ENCODE assay signal across 14 mouse cellular contexts in genomic region chr3:40398184-40398583, GRCm38 (mm10).
A peak's percentile ranks its signal among the peaks of the same experiment; 100 is the strongest.
DNase-seq lines count a peak whose midpoint lies in the region; ATAC-seq and TF ChIP-seq lines count a peak whose summit lies in the region.
"Had no signal": no experiment of that assay in that cellular context is flagged by ENCODE, and none has a peak within 500 bp of the region (broad histone marks: within the 10 kb centered on the region; RNA-seq: fewer than 3 reads in every experiment).

No protein-coding gene starts in this region.

- TF ChIP-seq CTCF in kidney, adult 2 months (conservative IDR thresholded peaks at IDR 0.05; ENCODE audit: insufficient read depth, insufficient read length, low read depth, low read length), result no peak

- H3K4me3 ChIP-seq in kidney, adult 2 months (ENCODE audit: insufficient read depth, low read depth, low read length), result no peak overlapping the region
- no peak overlapping the region for H3K4me3 ChIP-seq in embryonic facial prominence, embryonic 14.5 days (ENCODE audit: low read depth, low read length)
- H3K4me3 ChIP-seq in intestine, embryonic 16.5 days (ENCODE audit: low read length), result no peak overlapping the region
- H3K4me3 ChIP-seq in neural tube, embryonic 11.5 days (ENCODE audit: low read depth, low read length), result no peak overlapping the region
- H3K4me3 ChIP-seq in forebrain, embryonic 13.5 days, result no peak overlapping the region
- H3K4me3 ChIP-seq: forebrain, embryonic 12.5 days; heart, embryonic 15.5 days; liver, embryonic 12.5 days had no signal

- no peak overlapping the region for H3K9ac ChIP-seq in embryonic facial prominence, embryonic 14.5 days (ENCODE audit: low read depth, low read length)
- H3K9ac ChIP-seq in intestine, embryonic 16.5 days (ENCODE audit: low read depth, low read length), result no peak overlapping the region
- H3K9ac ChIP-seq in neural tube, embryonic 11.5 days (ENCODE audit: low read length), result no peak overlapping the region
- no peak overlapping the region for H3K9ac ChIP-seq in forebrain, embryonic 13.5 days
- H3K9ac ChIP-seq: forebrain, embryonic 12.5 days; heart, embryonic 15.5 days; liver, embryonic 12.5 days had no signal

- no peak overlapping the region for H3K27ac ChIP-seq in kidney, adult 2 months (ENCODE audit: insufficient read depth, low read depth, low read length)
- H3K27ac ChIP-seq in embryonic facial prominence, embryonic 14.5 days (replicated peaks; ENCODE audit: low read depth, low read length), result no peak overlapping the region
- H3K27ac ChIP-seq in intestine, embryonic 16.5 days (ENCODE audit: low read length), result no peak overlapping the region
- no peak overlapping the region for H3K27ac ChIP-seq in neural tube, embryonic 11.5 days (ENCODE audit: low read depth, low read length)
- H3K27ac ChIP-seq in forebrain, embryonic 13.5 days, result no peak overlapping the region
- H3K27ac ChIP-seq: forebrain, embryonic 12.5 days; heart, embryonic 15.5 days; liver, embryonic 12.5 days had no signal

- DNase-seq in kidney, adult 2 months, result peak; percentile 9
- DNase-seq in kidney, adult 9 months, result no peak
- peak; percentile 50 for DNase-seq in embryonic facial prominence, embryonic 14.5 days (ENCODE audit: low spot score)
- DNase-seq in neural tube, embryonic 11.5 days (ENCODE audit: low spot score), result peak; percentile 37
- no peak for DNase-seq in spleen, adult 12 weeks (ENCODE audit: low spot score)
- DNase-seq in urinary bladder, adult 18-20 months (ENCODE audit: low spot score in 2 of 2), result no peak
- DNase-seq: gastrocnemius, postnatal 36 days had no signal

- no peak for ATAC-seq in embryonic facial prominence, embryonic 14.5 days (ENCODE audit: low read depth)
- ATAC-seq in intestine, embryonic 16.5 days, result no peak
- ATAC-seq in neural tube, embryonic 11.5 days (ENCODE audit: insufficient read depth, low FRiP score, low TSS enrichment), result no peak
- ATAC-seq in forebrain, embryonic 13.5 days, result no peak
- ATAC-seq: liver, embryonic 12.5 days; Patski had no signal

- H3K4me2 ChIP-seq in embryonic facial prominence, embryonic 14.5 days (ENCODE audit: low read depth, low read length), result peak overlapping the region; percentile 27
- H3K4me2 ChIP-seq in intestine, embryonic 16.5 days (ENCODE audit: low read depth, low read length), result peak overlapping the region; percentile 19
- no peak overlapping the region for H3K4me2 ChIP-seq in neural tube, embryonic 11.5 days (ENCODE audit: low read depth)
- no peak overlapping the region for H3K4me2 ChIP-seq in forebrain, embryonic 13.5 days
- H3K4me2 ChIP-seq: forebrain, embryonic 12.5 days; heart, embryonic 15.5 days; liver, embryonic 12.5 days had no signal

- WGBS in kidney, adult 2 months, result 13% methylated on average over 12 of the region's 12 CpGs
- 49% methylated on average over 12 of the region's 12 CpGs for WGBS in embryonic facial prominence, embryonic 14.5 days
- WGBS in intestine, embryonic 16.5 days, result 34% methylated on average over 12 of the region's 12 CpGs
- 43% methylated on average over 12 of the region's 12 CpGs for WGBS in neural tube, embryonic 11.5 days
- 89% methylated on average over 12 of the region's 12 CpGs for WGBS in forebrain, embryonic 13.5 days

- H3K4me1 ChIP-seq in kidney, adult 2 months (ENCODE audit: control insufficient read depth, insufficient read depth, low read length), result no peaks in the 10 kb centered on the region
- no peaks in the 10 kb centered on the region for H3K4me1 ChIP-seq in embryonic facial prominence, embryonic 14.5 days (ENCODE audit: control insufficient read depth, insufficient read depth, low read length)
- H3K4me1 ChIP-seq in intestine, embryonic 16.5 days (ENCODE audit: control insufficient read depth, insufficient read depth, low read length), result no peaks in the 10 kb centered on the region
- H3K4me1 ChIP-seq in neural tube, embryonic 11.5 days (ENCODE audit: control insufficient read depth, insufficient read depth, low read length), result no peaks in the 10 kb centered on the region
- peaks cover 18% of the 10 kb centered on the region for H3K4me1 ChIP-seq in forebrain, embryonic 13.5 days
- H3K4me1 ChIP-seq: heart, embryonic 15.5 days; liver, embryonic 12.5 days had no signal

- TF ChIP-seq POLR2A in kidney, adult 2 months (IDR thresholded peaks at IDR 0.05; ENCODE audit: low read depth, low read length), result no peak

- H3K27me3 ChIP-seq in kidney, adult 2 months (replicated peaks; ENCODE audit: control insufficient read depth, insufficient read depth, low read length), result no peaks in the 10 kb centered on the region
- H3K27me3 ChIP-seq in embryonic facial prominence, embryonic 14.5 days (replicated peaks; ENCODE audit: control insufficient read depth, insufficient read depth, low read length), result no peaks in the 10 kb centered on the region
- no peaks in the 10 kb centered on the region for H3K27me3 ChIP-seq in intestine, embryonic 16.5 days (replicated peaks; ENCODE audit: control insufficient read depth, insufficient read depth, low read length)
- H3K27me3 ChIP-seq in neural tube, embryonic 11.5 days (ENCODE audit: control insufficient read depth, insufficient read depth, low read length), result no peaks in the 10 kb centered on the region
- no peaks in the 10 kb centered on the region for H3K27me3 ChIP-seq in forebrain, embryonic 13.5 days
- H3K27me3 ChIP-seq: CH12.LX; forebrain, embryonic 12.5 days; heart, embryonic 15.5 days; liver, embryonic 12.5 days had no signal

- H3K36me3 ChIP-seq in kidney, adult 2 months (ENCODE audit: control insufficient read depth, insufficient read depth, low read length), result no peaks in the 10 kb centered on the region
- H3K36me3 ChIP-seq in embryonic facial prominence, embryonic 14.5 days (ENCODE audit: control insufficient read depth, insufficient read depth, low read length), result no peaks in the 10 kb centered on the region
- no peaks in the 10 kb centered on the region for H3K36me3 ChIP-seq in intestine, embryonic 16.5 days (ENCODE audit: control insufficient read depth, insufficient read depth, low read length)
- no peaks in the 10 kb centered on the region for H3K36me3 ChIP-seq in neural tube, embryonic 11.5 days (ENCODE audit: control insufficient read depth, insufficient read depth, low read length)
- no peaks in the 10 kb centered on the region for H3K36me3 ChIP-seq in forebrain, embryonic 13.5 days (ENCODE audit: poor library complexity, severe bottlenecking)
- H3K36me3 ChIP-seq: forebrain, embryonic 12.5 days; heart, embryonic 15.5 days; liver, embryonic 12.5 days had no signal

- H3K9me3 ChIP-seq in embryonic facial prominence, embryonic 14.5 days (ENCODE audit: control insufficient read depth, low read length), result no peaks in the 10 kb centered on the region
- no peaks in the 10 kb centered on the region for H3K9me3 ChIP-seq in intestine, embryonic 16.5 days (ENCODE audit: control insufficient read depth, low read length)
- H3K9me3 ChIP-seq in neural tube, embryonic 11.5 days (ENCODE audit: control insufficient read depth, low read length), result no peaks in the 10 kb centered on the region
- H3K9me3 ChIP-seq in forebrain, embryonic 13.5 days (replicated peaks), result no peaks in the 10 kb centered on the region
- H3K9me3 ChIP-seq: forebrain, embryonic 12.5 days; heart, embryonic 15.5 days; liver, embryonic 12.5 days had no signal

Comparison
In these comparisons a context has a peak if more than half of its experiments do, and no peak if none do; other contexts are left out.
1. DNase-seq: peak in kidney, adult 2 months (single experiment), embryonic facial prominence, embryonic 14.5 days (single experiment) and neural tube, embryonic 11.5 days (single experiment); none in kidney, adult 9 months (single experiment), spleen, adult 12 weeks (single experiment) and urinary bladder, adult 18-20 months (0 of 2).
2. H3K4me2 ChIP-seq: peak in embryonic facial prominence, embryonic 14.5 days (single experiment) and intestine, embryonic 16.5 days (single experiment); none in neural tube, embryonic 11.5 days (single experiment) and forebrain, embryonic 13.5 days (single experiment).